Mouse (Mus musculus) liver, adult (tissue): Measurements from ENCODE around the gene Lmbr1.

ENCODE experiments used
- GATA4 ChIP-seq: IDR thresholded peaks from 2 replicates; pipeline ENCODE4 v1.6.1; 2014; ENCODE audit warnings: mild to moderate bottlenecking, low read length; ENCODE audit not compliant: insufficient replicate concordance

Lmbr1 gene

DNA sequence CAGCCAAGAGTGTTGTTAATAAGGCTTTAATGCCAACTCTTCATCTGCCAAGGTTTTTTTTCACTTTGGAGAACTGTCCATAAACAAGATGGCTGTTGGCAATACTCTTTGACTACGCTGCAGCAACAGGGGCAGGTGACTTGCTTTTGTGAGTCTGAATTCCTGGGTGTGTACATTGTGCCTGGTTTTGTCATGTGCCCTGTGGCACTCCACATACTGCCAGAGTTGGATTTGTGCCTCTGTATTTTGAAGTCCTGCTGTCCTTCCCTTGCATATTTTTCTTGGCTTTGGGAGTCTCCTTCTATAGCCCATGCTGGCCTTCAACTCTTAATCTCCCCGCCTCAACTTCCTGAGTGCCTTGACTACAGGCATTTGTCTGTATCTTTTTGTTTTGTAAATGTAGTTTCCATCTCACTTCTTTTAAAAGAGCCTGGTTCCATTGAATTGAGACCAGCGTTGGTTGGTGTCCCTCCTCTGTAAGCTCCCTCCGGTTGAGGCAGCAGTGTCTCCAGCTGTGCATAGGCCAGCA, 179.2 kb downstream of the Lmbr1 start:
- TF ChIP-seq GATA4, result no peak

DNA sequence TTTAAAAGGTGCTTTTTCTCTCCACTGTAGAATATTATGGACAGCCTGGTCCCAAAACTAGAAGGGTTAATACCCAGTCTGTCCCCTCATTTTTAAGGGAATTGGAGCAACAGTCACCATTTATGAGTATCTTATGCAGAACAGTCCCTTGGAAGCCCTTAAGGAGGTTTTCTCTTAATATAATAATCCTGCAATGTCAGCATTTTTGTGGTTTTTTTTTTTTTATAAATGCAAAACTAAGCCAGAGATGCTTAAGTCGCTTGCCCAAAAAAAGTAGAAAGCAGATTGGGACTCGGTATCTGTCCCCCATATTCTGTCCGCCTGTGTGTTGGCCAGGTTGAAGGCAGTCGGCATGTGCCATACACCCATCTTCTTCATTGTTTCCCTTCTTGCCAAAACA, 181.0 kb downstream of the Lmbr1 start:
- TF ChIP-seq GATA4, result no peak

DNA sequence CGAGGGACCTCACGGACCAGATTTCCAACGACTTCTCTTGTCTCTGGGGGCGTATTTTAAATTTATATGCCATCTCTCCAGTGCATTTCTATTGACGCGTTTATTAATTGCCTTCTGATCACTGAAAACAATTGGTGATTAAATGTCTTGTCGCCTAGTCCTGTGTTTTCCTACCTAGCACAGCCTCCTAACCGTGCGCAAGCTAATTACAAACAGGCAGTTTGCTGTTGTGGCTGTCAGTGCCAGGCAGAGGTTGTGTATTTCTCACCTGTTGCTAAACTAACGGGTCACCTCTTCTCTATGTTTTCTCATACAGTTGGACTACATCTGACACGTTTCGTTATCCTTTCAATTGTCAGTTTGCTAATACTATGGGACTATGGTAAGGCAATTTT, 181.9 kb downstream of the Lmbr1 start:
- TF ChIP-seq GATA4, result no peak

DNA sequence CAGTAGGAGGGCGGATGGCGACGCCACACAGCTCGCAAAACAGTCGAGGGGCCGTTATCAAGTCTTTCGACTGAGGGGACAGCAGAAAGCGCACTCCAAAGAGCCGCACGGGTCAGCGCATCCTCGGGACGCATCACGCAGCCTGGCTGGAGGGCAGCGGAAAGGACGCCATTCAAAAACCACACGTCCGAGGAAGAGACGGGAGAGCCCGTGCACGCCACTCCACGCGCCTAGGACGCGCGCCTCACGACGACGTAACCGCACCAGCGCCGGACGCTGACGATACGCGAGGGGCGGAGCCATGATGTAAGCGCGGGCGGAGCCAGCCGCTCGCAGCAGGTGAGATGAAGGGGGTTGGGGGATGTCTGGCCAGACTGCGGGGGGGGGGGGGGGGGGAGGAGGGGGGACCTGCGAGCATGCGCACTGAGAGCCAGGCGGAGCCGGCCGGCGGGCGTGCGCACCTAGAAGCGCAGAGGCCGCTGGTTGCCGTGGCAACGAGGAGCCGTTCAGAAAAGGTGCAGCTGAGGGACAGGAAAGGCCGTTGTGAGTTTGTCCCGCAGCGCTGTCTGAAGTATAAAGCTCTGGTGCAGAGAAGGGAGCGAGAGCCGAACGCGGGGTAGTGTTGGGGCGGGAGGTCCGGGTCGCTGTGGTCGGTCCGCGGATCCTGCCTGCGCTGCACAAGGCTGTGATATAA, 182.5 kb downstream of the Lmbr1 start, which contains the start of gene Rnf32:
TSS of gene Rnf32 (plus strand) at position 423 of the 694 bp plus-strand sequence.
- no peak for TF ChIP-seq GATA4

DNA sequence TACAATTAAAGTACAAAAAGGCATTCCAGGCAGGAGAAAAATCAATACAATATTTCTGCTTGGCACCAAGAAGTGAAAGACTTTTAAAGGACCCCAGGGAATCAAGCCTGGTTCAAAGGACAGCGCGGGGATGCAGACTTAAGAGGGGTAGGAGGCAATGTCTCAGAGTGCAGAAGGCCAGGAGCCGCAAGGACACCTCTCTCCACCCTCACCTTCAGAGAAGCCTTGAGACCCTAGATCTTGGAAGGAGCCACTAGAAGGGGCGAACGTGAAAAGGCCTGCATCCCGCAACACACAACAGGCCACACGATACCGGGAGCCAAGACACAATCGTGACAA, 183.0 kb downstream of the Lmbr1 start:
- no peak for TF ChIP-seq GATA4

DNA sequence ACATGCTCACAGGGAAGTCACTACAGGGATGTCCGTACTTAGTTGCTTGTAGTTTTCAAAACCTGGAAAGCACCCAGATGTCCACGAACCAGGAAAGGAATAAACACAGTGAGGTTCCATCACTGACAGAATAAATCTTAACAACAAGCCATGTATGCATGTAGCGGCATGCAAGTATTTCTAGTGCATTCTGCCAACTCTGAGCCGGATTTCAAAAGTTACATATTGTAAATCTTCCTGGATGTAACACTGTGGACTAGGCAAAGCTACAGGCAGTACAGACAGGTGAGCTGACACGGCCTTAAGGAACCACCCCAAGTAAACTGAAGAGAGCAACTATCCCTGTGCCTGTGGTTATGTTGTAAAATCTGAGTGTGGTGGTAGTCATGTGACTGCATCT, 191.4 kb downstream of the Lmbr1 start:
- no peak for TF ChIP-seq GATA4
